Mouse (Mus musculus) heart, embryonic 12.5 days (tissue): ENCODE data around the gene 2410004P03Rik. TPM values are rescaled to one million over a fixed set of nuclear protein-coding genes. Genes with fewer than 3 reads are reported as not detected.

Experiments used
- ATAC-seq: fragments of 200-750 bp; cut with Nextera tagmentation; 2 replicates; pipeline ENCODE4 v1.8.0; 2017; ENCODE audit warnings: moderate TSS enrichment, moderate library complexity; ENCODE audit not compliant: insufficient number of reproducible peaks, low FRiP score
- H3K27ac ChIP-seq: fragments of 300-500 bp; sonication (generic); 2 replicates; pipeline ENCODE4 v1.5.1; 2016; ENCODE audit warnings: mild to moderate bottlenecking, moderate library complexity; ENCODE audit not compliant: poor library complexity, severe bottlenecking
- H3K27me3 ChIP-seq: fragments of 300-500 bp; sonication (generic); replicated peaks from 2 replicates; pipeline ENCODE4 v1.6.1; 2016; ENCODE audit warnings: mild to moderate bottlenecking, moderate library complexity
- H3K36me3 ChIP-seq: fragments of 300-500 bp; sonication (generic); 2 replicates; pipeline ENCODE4 v1.6.1; 2016; ENCODE audit warnings: mild to moderate bottlenecking, moderate library complexity
- H3K4me1 ChIP-seq: fragments of 300-500 bp; sonication (generic); replicated peaks from 2 replicates; pipeline ENCODE4 v1.6.1; 2016; ENCODE audit warnings: mild to moderate bottlenecking
- H3K4me2 ChIP-seq: fragments of 300-500 bp; sonication (generic); 2 replicates; pipeline ENCODE4 v1.6.1; 2016; ENCODE audit warnings: mild to moderate bottlenecking, moderate library complexity
- H3K4me3 ChIP-seq: fragments of 300-500 bp; sonication (generic); 2 replicates; pipeline ENCODE4 v1.5.1; 2016; ENCODE audit warnings: mild to moderate bottlenecking
- H3K9ac ChIP-seq: fragments of 300-500 bp; sonication (generic); 2 replicates; pipeline ENCODE4 v1.6.1; 2016; ENCODE audit warnings: mild to moderate bottlenecking, moderate library complexity
- H3K9me3 ChIP-seq: fragments of 300-500 bp; sonication (generic); replicated peaks from 2 replicates; pipeline ENCODE4 v1.6.1; 2016; ENCODE audit warnings: mild to moderate bottlenecking, moderate library complexity
- WGBS: fragments of 180-500 bp; shearing (Covaris S2); methylation state at CpG from one replicate; pipeline ENCODE4 v1.1.7; 2016; 5-methylcytosine and 5-hydroxymethylcytosine counted together
- polyA plus RNA-seq: library from polyadenylated mRNA; unstranded; fragments of >200 nt; fragmentation: Nextera tagmentation; extraction: Ambion mirVana; gene quantifications from 2 replicates; pipeline ENCODE4 v1.2.1, GENCODE M21; 2016

The 2410004P03Rik gene
- polyA plus RNA-seq, 1 experiment from 2014 or later = 0.31 TPM

DNA sequence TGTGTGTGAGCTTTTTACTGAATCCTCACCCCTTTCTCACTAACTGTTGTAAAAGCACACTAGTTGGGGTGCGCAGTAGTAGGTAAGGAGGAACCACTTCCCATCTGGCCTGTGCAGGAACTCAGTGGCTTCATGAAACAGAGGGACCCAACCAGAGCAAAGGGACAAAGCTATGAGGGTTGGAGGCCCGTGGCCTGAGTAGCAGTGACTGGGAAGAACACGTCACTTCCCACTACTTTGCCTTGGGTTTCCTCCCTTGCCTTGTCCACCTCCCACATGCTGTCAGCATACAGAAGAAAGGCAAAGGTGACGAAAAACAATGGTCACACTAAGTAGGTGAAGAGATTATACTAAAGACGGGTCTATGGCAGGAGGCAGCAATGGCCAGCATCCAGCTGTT lies 15.2 kb downstream of the 2410004P03Rik start:
- Histone ChIP-seq H3K4me3 (no peak overlapping the region), H3K36me3 (peaks cover 23% of the 10 kb centered on the region; the same call in 1 of the 2 replicates), H3K27ac (no peak overlapping the region), H3K9ac (no peak overlapping the region), H3K27me3 (0 out of 2 replicates have a peak, but pooled peaks cover 4% of the 10 kb centered on the region), H3K4me1 (peaks cover 37% of the 10 kb centered on the region), H3K9me3 (no peaks in the 10 kb centered on the region), H3K4me2 (no peak overlapping the region)
- 73% methylated on average over 5 of the region's 5 CpGs for WGBS
- ATAC-seq = no peak

DNA sequence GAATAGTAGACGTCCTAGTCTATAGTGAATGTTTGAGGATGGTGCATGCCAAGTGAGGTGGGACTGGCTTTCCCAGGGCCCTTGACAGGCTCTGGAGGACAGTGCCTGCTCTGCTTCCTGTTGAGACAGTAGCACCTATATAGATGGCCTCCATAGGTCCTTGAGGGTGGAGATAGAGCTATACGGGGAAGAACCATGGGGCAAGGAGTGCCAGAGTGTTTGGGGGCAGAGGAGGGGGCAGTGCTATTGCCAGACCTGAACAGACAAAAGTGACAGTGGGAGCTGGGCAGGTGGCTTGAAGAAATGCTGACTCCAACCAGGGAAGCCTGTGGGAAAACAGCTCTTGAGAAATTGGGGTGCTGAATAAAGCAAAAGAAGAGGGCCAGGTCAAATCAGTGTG lies 17.2 kb downstream of the 2410004P03Rik start:
- no peak for ATAC-seq
- H3K4me3 ChIP-seq = no peak overlapping the region
- peaks cover 23% of the 10 kb centered on the region for H3K4me1 ChIP-seq
- H3K36me3 ChIP-seq = peaks cover 24% of the 10 kb centered on the region; the same call in 1 of the 2 replicates
- H3K27ac ChIP-seq = no peak overlapping the region
- no peak overlapping the region for H3K9ac ChIP-seq
- H3K27me3 ChIP-seq = 0 out of 2 replicates have a peak, but pooled peaks cover 4% of the 10 kb centered on the region
- WGBS = 88% methylated on average over 2 of the region's 2 CpGs
- H3K9me3 ChIP-seq = no peaks in the 10 kb centered on the region
- no peak overlapping the region for H3K4me2 ChIP-seq

DNA sequence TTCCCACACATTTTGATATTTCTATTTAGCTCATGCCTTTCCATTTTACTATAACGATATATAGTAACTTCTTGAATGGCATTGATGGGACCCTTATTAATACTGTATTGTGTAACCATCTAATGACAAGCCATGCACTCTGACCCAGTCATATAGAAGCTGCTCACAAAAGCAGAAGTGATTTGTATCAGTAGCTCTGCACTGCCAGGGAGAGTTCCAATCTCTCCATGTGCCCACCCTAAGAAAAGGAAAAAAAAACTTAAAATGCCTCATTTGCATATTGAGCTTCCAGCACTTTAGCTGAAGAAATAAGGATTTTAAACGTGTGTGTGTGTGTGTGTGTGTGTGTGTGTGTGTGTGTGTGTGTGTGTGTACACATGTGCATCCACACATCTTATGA lies 19.2 kb downstream of the 2410004P03Rik start:
- peaks cover 13% of the 10 kb centered on the region for H3K4me1 ChIP-seq
- H3K4me3 ChIP-seq = no peak overlapping the region
- no peak overlapping the region for H3K4me2 ChIP-seq
- WGBS = 87% methylated on average over 2 of the region's 2 CpGs
- no peak overlapping the region for H3K9ac ChIP-seq
- no peak for ATAC-seq
- no peaks in the 10 kb centered on the region for H3K27me3 ChIP-seq
- no peak overlapping the region for H3K27ac ChIP-seq
- H3K9me3 ChIP-seq = no peaks in the 10 kb centered on the region
- H3K36me3 ChIP-seq = peaks cover 29% of the 10 kb centered on the region; the same call in 1 of the 2 replicates

DNA sequence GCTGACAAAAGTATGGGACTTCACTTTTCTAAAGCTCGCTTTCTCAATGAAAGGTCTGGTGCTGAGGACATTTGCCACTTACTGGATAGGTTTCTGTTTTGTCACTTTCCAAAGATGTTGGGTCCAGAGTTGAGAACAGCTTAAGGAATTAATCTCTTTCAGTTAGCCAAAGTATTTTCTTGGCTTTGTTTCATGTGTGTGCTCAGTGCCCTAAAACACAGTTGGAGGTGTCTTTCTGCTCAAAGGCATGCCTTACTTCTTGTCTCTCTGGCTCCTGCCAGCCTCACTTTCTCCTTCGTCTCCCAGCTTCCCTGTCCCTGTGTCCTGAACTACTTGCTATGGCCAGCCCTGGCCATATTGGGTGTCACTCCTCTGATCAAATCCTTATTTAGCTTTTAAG lies 20.2 kb downstream of the 2410004P03Rik start:
- Histone ChIP-seq H3K4me3 (no peak overlapping the region), H3K27me3 (no peaks in the 10 kb centered on the region), H3K4me2 (no peak overlapping the region), H3K9me3 (no peaks in the 10 kb centered on the region), H3K36me3 (peaks cover 32% of the 10 kb centered on the region; the same call in 1 of the 2 replicates), H3K9ac (no peak overlapping the region), H3K4me1 (peaks cover 13% of the 10 kb centered on the region), H3K27ac (no peak overlapping the region)
- 83% methylated on average over 2 of the region's 2 CpGs for WGBS
- no peak for ATAC-seq

DNA sequence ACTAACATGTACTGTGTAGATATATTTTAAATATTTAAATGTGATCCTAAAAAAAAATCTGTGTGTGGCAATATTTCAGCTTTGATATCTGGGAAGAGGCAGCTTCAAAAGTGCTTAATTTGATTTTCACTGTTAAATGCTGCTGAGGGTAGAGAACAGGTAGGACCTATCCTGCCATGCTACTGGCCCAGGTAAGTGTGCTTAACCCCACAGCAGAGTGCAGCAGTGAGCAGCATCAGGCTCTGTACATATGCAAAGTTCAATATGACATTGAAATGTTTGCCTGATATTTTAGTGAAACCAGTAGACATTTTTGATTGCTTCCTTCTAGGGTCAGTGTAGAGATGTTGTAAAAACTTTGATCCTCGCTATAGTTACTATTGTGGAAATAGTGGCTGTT lies 25.7 kb downstream of the 2410004P03Rik start:
- Histone ChIP-seq H3K9me3 (no peaks in the 10 kb centered on the region), H3K4me2 (no peak overlapping the region), H3K4me1 (no peaks in the 10 kb centered on the region), H3K27ac (no peak overlapping the region), H3K4me3 (no peak overlapping the region), H3K36me3 (peaks cover 30% of the 10 kb centered on the region), H3K27me3 (no peaks in the 10 kb centered on the region), H3K9ac (no peak overlapping the region)
- 88% methylated on average over 1 of the region's 1 CpGs for WGBS
- no peak for ATAC-seq

DNA sequence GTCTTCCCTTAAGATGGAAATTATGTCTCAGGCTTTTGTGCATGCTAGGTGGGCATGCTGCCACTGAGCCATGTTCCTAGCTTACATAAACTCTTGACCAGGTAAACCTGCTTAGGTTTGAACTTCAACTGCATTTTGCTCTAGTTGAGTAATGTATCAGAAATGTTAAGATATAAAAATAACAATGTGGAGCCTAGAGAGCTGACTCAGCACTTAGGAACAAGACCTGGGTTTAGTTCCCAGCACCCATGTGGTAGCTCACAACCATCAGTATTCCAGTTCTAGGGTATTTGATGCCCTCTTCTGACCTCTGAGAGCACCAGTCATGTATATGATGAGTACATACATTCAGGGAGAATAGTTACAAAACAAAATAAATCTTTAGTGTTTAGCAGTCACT lies 34.4 kb downstream of the 2410004P03Rik start:
- H3K9ac ChIP-seq = no peak overlapping the region
- H3K4me1 ChIP-seq = no peaks in the 10 kb centered on the region
- no peaks in the 10 kb centered on the region for H3K9me3 ChIP-seq
- H3K4me3 ChIP-seq = no peak overlapping the region
- H3K36me3 ChIP-seq = peaks cover 76% of the 10 kb centered on the region
- H3K4me2 ChIP-seq = no peak overlapping the region
- no peak for ATAC-seq
- H3K27me3 ChIP-seq = no peaks in the 10 kb centered on the region
- H3K27ac ChIP-seq = no peak overlapping the region

DNA sequence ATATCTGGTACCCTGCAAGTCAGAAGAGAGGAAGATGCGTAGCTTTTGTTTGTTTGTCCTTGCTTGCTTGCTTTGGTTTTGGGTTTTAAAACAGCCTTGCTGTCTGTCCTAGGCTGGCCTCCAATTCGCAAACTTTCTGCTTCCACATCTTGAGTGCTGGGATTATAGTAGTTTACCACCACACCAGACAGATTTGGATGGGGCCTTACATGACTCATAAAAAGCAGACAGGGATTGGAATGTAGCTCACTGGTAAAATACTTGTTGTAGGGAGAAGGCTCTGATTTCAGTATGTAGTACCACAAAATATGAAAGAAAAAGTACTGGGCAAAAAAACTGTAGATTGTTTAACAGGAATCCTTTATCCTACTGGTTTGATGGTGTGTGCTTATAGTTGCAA lies 44.7 kb downstream of the 2410004P03Rik start:
- no peak overlapping the region for H3K9ac ChIP-seq
- no peak overlapping the region for H3K27ac ChIP-seq
- no peak overlapping the region for H3K4me2 ChIP-seq
- no peak for ATAC-seq
- no peak overlapping the region for H3K4me3 ChIP-seq
- no peaks in the 10 kb centered on the region for H3K4me1 ChIP-seq
- no peaks in the 10 kb centered on the region for H3K27me3 ChIP-seq
- WGBS = 91% methylated on average over 2 of the region's 2 CpGs
- peaks cover 40% of the 10 kb centered on the region for H3K36me3 ChIP-seq
- no peaks in the 10 kb centered on the region for H3K9me3 ChIP-seq

DNA sequence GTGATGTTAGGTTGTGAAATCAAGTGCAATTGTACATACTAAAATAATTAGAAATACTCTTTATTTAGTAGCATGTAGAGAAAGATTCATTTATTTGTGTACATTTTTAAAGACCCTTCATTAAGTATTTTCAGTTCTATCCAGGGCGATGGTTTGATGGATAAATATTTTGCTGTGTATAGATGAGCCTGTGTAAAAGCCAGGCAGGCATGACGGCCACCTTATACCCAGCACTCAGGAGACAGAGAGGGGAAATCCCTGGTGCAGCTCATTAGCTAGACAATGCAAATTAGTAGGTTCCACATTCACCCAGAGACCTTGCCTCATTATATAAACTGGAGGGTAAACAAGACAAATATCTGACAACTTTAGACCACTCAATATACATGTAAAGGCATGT lies 48.2 kb downstream of the 2410004P03Rik start:
- WGBS = 90% methylated on average over 2 of the region's 2 CpGs
- peaks cover 46% of the 10 kb centered on the region for H3K36me3 ChIP-seq
- no peak overlapping the region for H3K4me2 ChIP-seq
- no peak overlapping the region for H3K9ac ChIP-seq
- no peaks in the 10 kb centered on the region for H3K27me3 ChIP-seq
- H3K4me3 ChIP-seq = no peak overlapping the region
- no peak overlapping the region for H3K27ac ChIP-seq
- no peaks in the 10 kb centered on the region for H3K9me3 ChIP-seq
- no peaks in the 10 kb centered on the region for H3K4me1 ChIP-seq
- ATAC-seq = no peak

DNA sequence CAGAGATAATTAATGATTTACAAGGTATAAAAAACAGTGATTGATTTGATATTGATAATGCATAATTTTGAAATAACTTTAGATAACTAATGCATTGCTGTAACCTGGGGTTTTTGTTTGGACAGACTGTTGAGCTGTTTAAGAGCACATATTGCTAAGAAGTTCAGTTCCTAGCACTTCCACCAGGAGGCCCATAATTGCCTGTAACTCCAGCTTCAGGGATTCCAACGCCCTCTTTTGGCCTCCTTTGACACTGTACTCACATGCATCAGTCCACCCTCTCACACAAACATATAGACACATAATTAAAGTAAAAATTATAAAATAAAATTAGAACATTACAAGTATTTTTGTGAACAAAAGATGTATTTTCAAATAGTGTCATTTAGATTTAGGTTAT lies 52.7 kb downstream of the 2410004P03Rik start:
- 55% methylated on average over 1 of the region's 1 CpGs for WGBS
- Histone ChIP-seq H3K9me3 (no peaks in the 10 kb centered on the region), H3K9ac (no peak overlapping the region), H3K36me3 (peaks cover 47% of the 10 kb centered on the region), H3K4me3 (no peak overlapping the region), H3K4me2 (no peak overlapping the region), H3K27me3 (no peaks in the 10 kb centered on the region), H3K4me1 (no peaks in the 10 kb centered on the region), H3K27ac (no peak overlapping the region)
- no peak for ATAC-seq

Other genes starting within 250 kb of the 2410004P03Rik start
- 1.7 and 3.7 TPM in 2 replicates for gene Greb1, start 210.8 kb downstream of the 2410004P03Rik start, polyA plus RNA-seq
- gene E2f6, start 200.8 kb downstream of the 2410004P03Rik start, polyA plus RNA-seq = 62.7 and 63.4 TPM in 2 replicates
- 29.7 and 32.0 TPM in 2 replicates for gene Rock2, start 116.8 kb downstream of the 2410004P03Rik start, polyA plus RNA-seq
- 3.5 and 4.8 TPM in 2 replicates for gene Pqlc3, start 11.3 kb downstream of the 2410004P03Rik start, polyA plus RNA-seq
- gene Kcnf1, start 165.2 kb upstream of the 2410004P03Rik start, polyA plus RNA-seq = 0.50 and 0.55 TPM in 2 replicates